Mouse (Mus musculus): ENCODE data around the gene Gm8300.
"Not testable (repeated sequence)": the region's sequence is repeated elsewhere in the genome, so short reads cannot be mapped to it uniquely, and the experiment has no call there.

Gm8300 gene

DNA sequence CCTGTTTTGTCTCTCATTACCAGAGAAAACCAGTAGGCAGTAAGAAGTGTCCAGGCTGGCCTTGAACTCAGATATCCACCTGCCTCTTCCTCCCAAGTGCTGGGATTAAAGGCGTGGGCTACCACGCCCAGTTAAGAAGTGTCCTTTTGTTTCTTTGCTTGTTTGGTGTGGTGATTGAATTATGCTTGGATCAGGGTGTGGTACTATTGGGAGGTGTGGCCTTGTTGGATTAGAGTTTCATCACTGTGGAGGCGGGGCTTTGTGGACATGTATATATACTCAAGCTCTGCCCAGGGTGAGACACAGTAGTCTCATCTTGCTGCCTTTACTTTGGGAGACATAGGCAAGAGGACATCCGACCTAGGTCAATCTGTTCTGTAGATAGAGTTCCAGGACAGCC lies at the start of gene Gm8300:
Gene Gm8300, plus strand, starts transcription at position 301 of the 400 bp plus-strand sequence.
- in situ Hi-C loops (cut with MboI, MseI): not testable (repeated sequence)

DNA sequence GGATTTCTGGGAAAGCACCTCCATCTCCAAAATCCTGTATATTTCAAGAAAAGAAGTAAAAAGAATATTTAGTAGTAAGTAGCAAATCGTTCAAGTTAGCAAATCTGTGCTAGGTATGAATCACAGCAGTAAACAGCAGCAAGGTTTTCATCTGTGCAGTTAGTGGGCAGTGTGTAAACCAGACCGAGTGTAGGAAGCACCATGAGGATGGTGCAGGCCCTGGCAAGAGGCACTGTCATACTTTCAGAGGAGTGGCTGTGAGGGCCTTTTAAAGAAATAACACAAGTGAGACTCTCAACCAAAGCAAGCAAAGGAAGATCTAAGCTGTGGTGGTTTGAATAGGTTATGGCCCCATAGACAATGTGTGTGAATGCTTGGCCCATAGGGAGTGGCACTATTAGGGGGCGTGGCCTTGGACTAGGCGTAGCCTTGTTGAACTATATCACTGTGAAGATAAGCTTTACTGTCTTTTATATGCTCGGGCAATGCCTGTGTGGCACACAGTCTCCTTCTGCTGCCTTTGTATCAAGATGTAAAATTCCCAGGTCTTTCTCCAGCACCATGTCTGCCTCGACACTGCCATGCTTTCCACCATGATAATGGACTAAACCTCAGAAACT lies 49.3 kb upstream of the Gm8300 start:
- in situ Hi-C loops (cut with MboI, MseI): no loop called here

DNA sequence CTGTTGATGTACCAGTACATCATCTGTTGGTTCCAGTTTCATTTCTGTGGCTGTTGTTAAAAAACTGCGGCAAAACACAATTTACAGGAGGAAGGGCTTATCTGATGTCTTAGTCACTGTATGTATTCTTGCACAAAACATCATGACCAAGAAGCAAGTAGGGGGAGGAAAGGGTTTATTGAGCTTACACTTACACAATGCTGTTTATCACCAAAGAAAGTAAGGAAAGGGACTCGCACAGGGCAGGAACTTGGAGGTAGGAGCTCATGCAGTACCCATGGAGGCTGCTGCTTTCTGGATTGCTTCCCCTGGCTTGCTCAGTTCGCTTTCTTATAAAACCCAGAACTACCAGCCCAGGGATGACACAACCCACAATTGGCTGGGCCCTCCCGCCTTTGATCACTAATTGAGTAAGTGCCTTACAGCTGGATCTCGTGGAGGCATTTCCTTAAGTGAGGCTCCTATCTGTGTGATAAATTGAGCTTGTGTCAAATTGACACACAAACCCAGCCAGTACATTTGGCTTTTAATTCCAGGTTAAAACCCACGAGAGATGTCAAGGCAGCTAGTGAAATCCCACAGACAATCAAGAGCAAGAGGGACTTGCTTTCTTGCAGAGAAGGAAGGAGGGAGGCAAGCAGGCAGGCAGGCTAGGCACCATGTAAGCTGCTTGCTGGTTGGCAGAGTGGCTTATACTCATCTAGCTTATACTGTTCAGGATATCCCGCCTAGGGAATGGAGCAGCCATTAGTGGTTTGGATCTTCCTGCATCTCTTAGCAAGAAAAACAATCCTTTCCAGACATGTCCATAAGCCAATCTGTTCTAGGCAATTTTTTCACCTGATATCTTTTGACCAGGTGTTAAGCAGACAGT lies 43.6 kb upstream of the Gm8300 start:
- in situ Hi-C loops (cut with MboI, MseI): no loop called here

DNA sequence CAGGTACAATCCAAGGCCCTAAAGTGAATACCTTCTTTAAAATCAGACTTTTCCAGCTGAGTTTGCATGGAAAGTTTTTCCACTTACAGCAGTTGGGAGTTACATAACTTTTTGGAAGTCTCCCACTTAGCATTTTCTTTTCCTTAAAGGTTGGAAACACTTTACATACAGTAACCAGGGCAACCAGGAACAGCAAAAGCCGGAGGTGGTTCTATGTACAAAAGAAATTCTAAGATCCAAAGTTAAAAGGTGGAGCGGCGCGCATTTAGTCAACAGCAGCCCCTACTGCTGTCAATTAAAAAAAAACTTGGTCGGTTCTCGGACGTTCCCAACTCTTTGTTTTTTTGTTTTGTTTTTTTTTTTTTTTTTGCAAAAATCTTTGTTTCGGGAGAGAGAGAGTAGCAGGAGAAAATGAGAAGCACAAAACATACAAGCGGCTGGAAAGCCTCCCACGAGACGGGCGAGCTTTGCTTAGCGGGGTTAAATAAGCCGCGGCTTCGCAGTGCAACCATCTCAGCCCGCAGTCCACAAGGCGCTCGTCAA lies 42.6 kb upstream of the Gm8300 start:
- in situ Hi-C loops (cut with MboI, MseI): no loop called here

DNA sequence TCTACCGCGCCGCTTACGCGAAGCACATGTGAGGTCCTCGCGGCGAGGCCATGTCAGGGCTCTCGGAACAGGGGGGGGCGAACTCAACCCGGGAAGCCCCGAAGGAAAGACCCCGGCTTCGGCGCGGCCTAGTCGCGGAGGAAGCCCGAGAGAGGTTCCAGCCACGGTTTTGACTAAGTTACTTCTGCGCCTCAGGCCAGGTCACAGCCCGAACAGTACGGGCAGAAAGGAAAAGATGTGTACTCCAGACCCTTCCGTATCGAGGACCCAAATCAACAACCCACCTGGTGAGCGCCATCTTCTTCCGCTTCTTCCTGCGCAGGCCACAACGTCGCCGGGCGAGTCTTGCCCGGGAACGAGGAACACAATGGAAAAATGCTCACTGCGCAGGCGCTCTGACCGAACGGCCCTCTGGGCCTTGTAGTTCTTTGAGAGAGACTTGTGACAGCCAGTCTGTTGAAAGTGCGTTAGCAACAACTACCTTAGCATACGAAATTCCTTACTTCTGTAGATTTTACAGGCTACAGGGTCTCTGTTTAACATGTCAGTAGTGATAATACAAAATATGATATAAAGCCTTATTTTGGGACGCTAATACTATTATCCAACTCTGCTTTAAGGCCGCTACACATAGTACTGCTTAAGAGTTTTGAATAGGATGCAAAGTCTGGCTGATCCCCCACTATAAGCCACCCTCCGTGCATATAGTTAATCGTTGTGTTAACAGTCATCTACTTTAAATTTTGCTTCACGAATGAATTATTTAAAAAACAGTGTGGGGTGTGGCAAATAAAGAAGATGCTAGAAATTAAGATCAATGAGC lies 41.9 kb upstream of the Gm8300 start, which contains the start of gene Snw1:
Gene Snw1, minus strand, starts transcription at position 311 of the 823 bp plus-strand sequence.
- in situ Hi-C loops (cut with MboI, MseI): no loop called here

DNA sequence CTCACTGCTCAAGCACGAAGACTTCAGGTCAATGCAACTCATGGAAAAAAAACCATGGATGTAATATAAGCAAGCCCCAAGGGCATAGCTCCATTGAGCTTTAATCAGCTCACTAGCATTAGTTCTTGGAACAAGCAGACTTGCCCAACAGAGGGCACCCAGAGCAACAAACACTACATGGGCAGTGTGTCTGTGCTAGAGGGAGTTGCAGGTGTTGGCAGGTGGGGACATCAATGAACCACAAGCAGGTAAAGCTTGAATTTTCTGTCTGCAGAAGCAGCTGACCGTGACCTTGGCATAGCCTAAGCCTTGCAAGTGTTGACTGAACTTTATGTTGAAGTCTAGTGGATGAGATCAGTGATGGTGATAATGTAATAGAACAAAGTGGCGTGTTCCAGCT lies 39.4 kb upstream of the Gm8300 start:
- in situ Hi-C loops (cut with MboI, MseI): no loop called here

DNA sequence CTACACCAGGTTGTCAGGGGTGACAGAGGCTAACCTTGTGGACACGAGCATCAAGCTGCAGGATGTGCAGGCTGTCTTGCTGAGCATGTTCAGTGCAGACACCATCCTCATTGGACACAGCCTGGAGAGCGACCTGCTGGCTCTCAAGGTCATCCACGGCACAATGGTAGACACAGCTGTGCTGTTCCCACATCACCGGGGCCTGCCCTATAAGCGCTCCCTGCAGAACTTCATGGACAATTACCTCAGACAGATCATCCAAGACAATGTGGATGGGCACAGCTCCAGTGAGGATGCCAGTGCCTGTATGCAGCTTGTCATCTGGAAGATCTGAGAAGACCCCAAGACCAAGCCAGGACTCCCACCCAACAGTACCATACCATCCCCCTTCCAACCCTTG lies 31.6 kb upstream of the Gm8300 start:
- in situ Hi-C loops (cut with MboI, MseI): not testable (repeated sequence)

DNA sequence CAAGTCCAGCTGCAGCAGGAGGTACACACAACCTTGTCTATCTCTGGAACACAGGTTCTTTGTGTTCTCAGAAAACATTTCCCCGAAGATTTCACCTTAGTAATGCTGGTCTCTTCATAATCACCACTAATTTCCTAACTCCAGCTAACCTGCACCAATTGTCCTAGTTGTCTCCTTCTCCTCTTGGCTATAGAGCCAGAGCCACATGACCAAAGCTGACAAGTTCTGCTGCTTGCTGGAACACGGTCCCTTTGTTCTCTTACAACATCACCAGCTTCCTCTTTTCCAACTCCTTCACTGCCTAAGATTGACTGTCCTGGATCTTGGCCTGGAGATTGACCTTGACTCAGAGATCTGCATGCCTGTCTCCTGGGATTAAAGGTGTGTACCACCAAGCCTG lies 25.4 kb upstream of the Gm8300 start:
- in situ Hi-C loops (cut with MboI, MseI): not testable (repeated sequence)

DNA sequence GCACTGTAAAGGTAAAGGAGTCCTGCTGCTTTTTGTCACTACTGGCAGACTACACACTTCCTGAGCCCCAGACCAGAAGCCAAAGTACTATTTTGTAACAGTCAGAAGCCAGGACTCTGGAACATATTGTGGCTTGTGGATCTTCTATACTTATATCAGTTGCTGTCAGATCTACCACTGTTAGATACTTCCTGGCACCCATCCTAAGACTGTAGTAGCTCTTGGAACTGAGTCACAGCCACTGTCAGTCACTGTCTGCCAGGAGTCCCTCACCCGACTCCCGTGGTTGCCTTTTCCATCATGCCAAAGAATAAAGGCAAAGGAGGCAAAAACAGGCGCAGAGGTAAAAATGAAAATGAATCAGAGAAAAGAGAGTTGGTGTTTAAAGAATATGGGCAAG lies 19.7 kb upstream of the Gm8300 start, which contains the start of gene Gm5788:
Gene Gm5788, plus strand, starts transcription at position 301 of the 400 bp plus-strand sequence.
- in situ Hi-C loops (cut with MboI, MseI): loop anchor here (5.0 kb wide), 1 partner anchor 298 kb away; no protein-coding TSS in a partner anchor

DNA sequence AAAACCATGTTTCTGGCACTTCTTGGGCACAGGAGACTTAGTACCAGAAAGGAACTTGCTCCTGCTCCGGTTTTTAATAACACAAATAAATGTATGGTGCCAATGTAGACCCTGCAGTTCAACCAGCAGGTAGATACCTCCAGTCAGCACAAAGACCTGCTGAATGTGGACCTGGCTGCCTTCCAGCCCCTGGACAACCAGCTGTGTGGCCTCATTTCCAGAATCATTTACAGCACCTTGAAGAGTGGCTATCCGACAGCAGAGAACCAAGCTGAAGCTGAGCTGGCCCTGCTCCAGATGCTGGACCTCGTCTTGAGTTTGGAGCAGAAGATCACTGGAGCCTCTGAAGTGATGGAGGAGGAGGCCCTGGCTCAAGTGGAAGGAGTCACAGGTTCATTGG lies 5.5 kb downstream of the Gm8300 start:
- in situ Hi-C loops (cut with MboI, MseI): not testable (repeated sequence)

DNA sequence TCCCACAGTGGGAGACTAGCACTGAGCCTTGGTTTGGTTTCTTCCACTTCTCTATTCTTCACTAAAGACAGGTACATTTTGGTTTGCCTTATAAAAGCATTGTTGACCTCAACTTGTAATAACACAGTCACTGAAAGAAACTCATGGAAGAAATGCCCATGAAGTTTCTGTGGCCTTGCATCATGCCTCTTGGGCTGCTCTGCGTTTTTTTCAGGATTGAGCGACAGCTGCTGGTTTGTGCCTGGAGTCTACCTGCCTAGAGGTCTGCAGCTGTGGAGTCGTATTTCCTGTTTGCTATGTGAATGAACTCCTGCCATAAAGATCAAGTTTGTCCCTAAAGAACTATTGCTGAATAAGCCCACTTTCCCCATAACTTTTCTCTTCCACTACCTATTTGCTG lies 29.8 kb downstream of the Gm8300 start:
- in situ Hi-C loops (cut with MboI, MseI): no loop called here

DNA sequence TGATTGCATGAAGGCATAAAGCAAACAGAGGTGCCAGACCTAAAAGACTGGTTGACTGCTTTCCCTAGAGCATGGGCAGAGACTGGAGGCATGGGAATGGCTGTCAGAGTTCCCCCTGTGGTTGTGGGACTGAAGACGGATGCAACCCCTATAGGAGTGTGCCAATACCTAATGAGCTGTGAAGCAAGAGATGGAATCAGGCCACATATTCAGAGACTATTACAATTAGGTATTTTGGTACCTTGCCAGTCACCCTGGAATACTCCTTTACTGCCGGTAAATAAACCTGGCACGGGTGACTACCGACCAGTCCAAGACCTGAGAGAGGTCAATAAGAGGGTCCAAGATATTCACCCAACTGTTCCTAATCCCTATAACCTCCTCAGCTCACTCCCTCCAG lies 36.5 kb downstream of the Gm8300 start:
- in situ Hi-C loops (cut with MboI, MseI): not testable (repeated sequence)
